Mouse (Mus musculus): ENCODE data around the gene Prm1.

Gene Prm1

GRCm38 (mm10) chr16:10824536-10824935, 18.9 kb upstream of the Prm1 start:
- no peak for DNase-seq (ENCODE audit: low read depth, low spot score)

GRCm38 (mm10) chr16:10821387-10821786, 15.7 kb upstream of the Prm1 start:
- DNase-seq (ENCODE audit: low read depth, low spot score) = no peak

GRCm38 (mm10) chr16:10819966-10820365, 14.3 kb upstream of the Prm1 start:
- DNase-seq (ENCODE audit: low read depth, low spot score) = no peak

- DNase-seq (ENCODE audit: low read depth, low spot score) = no peak
Measured at GRCm38 (mm10) chr16:10818579-10819135, 13.0 kb upstream of the Prm1 start.

GRCm38 (mm10) chr16:10814864-10815263, 9.2 kb upstream of the Prm1 start:
- DNase-seq (ENCODE audit: low read depth, low spot score) = no peak

GRCm38 (mm10) chr16:10813726-10814125, 8.1 kb upstream of the Prm1 start:
- DNase-seq (ENCODE audit: low read depth, low spot score) = no peak

GRCm38 (mm10) chr16:10812865-10813371, 7.3 kb upstream of the Prm1 start, which contains the start of gene Gm11172:
Gm11172 (plus strand) TSS chr16:10812915.
- DNase-seq (ENCODE audit: low read depth, low spot score) = no peak

GRCm38 (mm10) chr16:10810376-10810775, 4.7 kb upstream of the Prm1 start:
- DNase-seq (ENCODE audit: low read depth, low spot score) = no peak

GRCm38 (mm10) chr16:10802420-10802819, 3.2 kb downstream of the Prm1 start:
- DNase-seq (ENCODE audit: low read depth, low spot score) = peak; percentile 67

GRCm38 (mm10) chr16:10796034-10796433, 9.6 kb downstream of the Prm1 start, which contains the start of gene Prm2:
Prm2 (minus strand) TSS chr16:10796134.
- DNase-seq (ENCODE audit: low read depth, low spot score) = no peak

GRCm38 (mm10) chr16:10790702-10791101, 14.9 kb downstream of the Prm1 start, which contains the start of gene Prm3:
Prm3 (minus strand) TSS chr16:10790914.
- DNase-seq (ENCODE audit: low read depth, low spot score) = no peak

- DNase-seq (ENCODE audit: low read depth, low spot score) = no peak
Measured at GRCm38 (mm10) chr16:10788866-10789265, 16.8 kb downstream of the Prm1 start.

- no peak for DNase-seq (ENCODE audit: low read depth, low spot score)
Measured at GRCm38 (mm10) chr16:10788271-10788670, 17.4 kb downstream of the Prm1 start, which contains the start of gene Tnp2. Tnp2 (minus strand) TSS chr16:10788660.

GRCm38 (mm10) chr16:10787548-10788058, 18.0 kb downstream of the Prm1 start:
- no peak for DNase-seq (ENCODE audit: low read depth, low spot score)

- no peak for DNase-seq (ENCODE audit: low read depth, low spot score)
Measured at GRCm38 (mm10) chr16:10786782-10787547, 18.7 kb downstream of the Prm1 start.

GRCm38 (mm10) chr16:10786288-10786687, 19.4 kb downstream of the Prm1 start:
- DNase-seq (ENCODE audit: low read depth, low spot score) = peak; percentile 92

GRCm38 (mm10) chr16:10785371-10786231, 20.0 kb downstream of the Prm1 start, which contains the start of gene Socs1:
Socs1 (minus strand) TSS chr16:10785536.
- DNase-seq (ENCODE audit: low read depth, low spot score) = peak; percentile 93

GRCm38 (mm10) chr16:10784793-10785370, 20.8 kb downstream of the Prm1 start:
- DNase-seq (ENCODE audit: low read depth, low spot score) = peak; percentile 90

GRCm38 (mm10) chr16:10783883-10784792, 21.5 kb downstream of the Prm1 start:
- DNase-seq (ENCODE audit: low read depth, low spot score) = peak; percentile 28

- no peak for DNase-seq (ENCODE audit: low read depth, low spot score)
Measured at GRCm38 (mm10) chr16:10783451-10783850, 22.2 kb downstream of the Prm1 start.
